Mouse (Mus musculus) stomach, postnatal 0 days (tissue): ENCODE data around the gene Il22ra1. TPM values are rescaled to one million over a fixed set of nuclear protein-coding genes. Genes with fewer than 3 reads are reported as not detected.

Source experiments
- ATAC-seq: fragments of 200-750 bp; cut with Nextera tagmentation; 2 replicates; pipeline ENCODE4 v1.8.0; 2017; ENCODE audit not compliant: low FRiP score, low TSS enrichment
- DNase-seq: peaks from one replicate; pipeline ENCODE4 v3.0.0-alpha.2; 2016; ENCODE audit warnings: low spot score
- H3K27ac ChIP-seq: fragments of 300-500 bp; sonication (generic); replicated peaks from 2 replicates; pipeline ENCODE4 v1.5.1; 2014; ENCODE audit warnings: mild to moderate bottlenecking, control low read depth
- H3K27me3 ChIP-seq: fragments of 300-500 bp; sonication (generic); 2 replicates; pipeline ENCODE4 v1.6.1; 2014; ENCODE audit warnings: low read length; ENCODE audit not compliant: control insufficient read depth, insufficient read depth
- H3K36me3 ChIP-seq: fragments of 300-500 bp; sonication (generic); 2 replicates; pipeline ENCODE4 v1.6.1; 2014; ENCODE audit warnings: low read length, mixed read lengths; ENCODE audit not compliant: control insufficient read depth, insufficient read depth
- H3K4me1 ChIP-seq: fragments of 300-500 bp; sonication (generic); replicated peaks from 2 replicates; pipeline ENCODE4 v1.6.1; 2014; ENCODE audit warnings: antibody characterized with exemption; ENCODE audit not compliant: control insufficient read depth, insufficient read depth
- H3K4me2 ChIP-seq: fragments of 300-500 bp; sonication (generic); replicated peaks from 2 replicates; pipeline ENCODE4 v1.6.1; 2014; ENCODE audit warnings: low read depth, mild to moderate bottlenecking, control low read depth, moderate library complexity
- H3K4me3 ChIP-seq: fragments of 300-500 bp; sonication (generic); 2 replicates; pipeline ENCODE4 v1.5.1; 2014; ENCODE audit warnings: low read depth, low read length, control low read depth
- H3K9ac ChIP-seq: fragments of 300-500 bp; sonication (generic); 2 replicates; pipeline ENCODE4 v1.6.1; 2014; ENCODE audit warnings: mild to moderate bottlenecking, low read length, control low read depth, mixed read lengths
- H3K9me3 ChIP-seq: fragments of 300-500 bp; sonication (generic); 2 replicates; pipeline ENCODE4 v1.6.1; 2016; ENCODE audit warnings: low read length; ENCODE audit not compliant: control insufficient read depth
- CTCF ChIP-seq: IDR thresholded peaks from 2 replicates; pipeline ENCODE4 v1.5.1; 2016; ENCODE audit warnings: antibody characterized with exemption, low read depth, mild to moderate bottlenecking, moderate library complexity
- EP300 ChIP-seq: optimal IDR thresholded peaks from 2 replicates; pipeline ENCODE3; 2016; ENCODE audit warnings: antibody characterized with exemption
- WGBS: fragments of 180-500 bp; shearing (Covaris S2); extraction: QIAGEN DNeasy Blood & Tissue Kit; methylation state at CpG from one replicate; pipeline ENCODE4 v1.1.7; 2014; 5-methylcytosine and 5-hydroxymethylcytosine counted together
- polyA plus RNA-seq: library from polyadenylated mRNA; unstranded; fragments of >200 nt; fragmentation: Nextera tagmentation; extraction: Ambion mirVana; gene quantifications from 2 replicates; pipeline ENCODE4 v1.2.1, GENCODE M21; 2015

Il22ra1 gene
- 0.56 and 0.63 TPM in 2 replicates for polyA plus RNA-seq

DNA sequence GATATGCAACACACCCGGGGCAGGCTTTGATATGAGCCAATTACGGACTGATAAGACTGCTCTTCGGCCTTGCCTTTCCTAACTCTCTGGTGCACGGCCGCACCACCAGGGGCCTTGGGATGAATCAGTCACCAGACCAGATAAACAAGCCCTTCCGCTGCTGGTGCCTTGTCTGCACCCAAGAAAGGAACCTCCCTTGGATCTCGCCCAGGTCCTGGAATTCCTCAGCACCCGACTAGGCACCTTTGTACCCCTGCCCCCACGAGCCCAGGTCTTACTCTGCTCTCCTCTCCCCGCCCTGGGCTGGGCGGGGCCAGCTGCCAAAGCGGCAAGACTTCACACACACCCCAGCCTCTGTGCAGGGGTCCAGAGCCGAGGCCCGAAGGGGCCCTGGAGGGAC is at the start of gene Il22ra1:
Gene Il22ra1 (plus strand): TSS at position 356 of the 400 bp plus-strand sequence.
- WGBS: 16% methylated on average over 14 of the region's 14 CpGs
- peak; percentile 23; the same call in 1 of the 2 replicates for TF ChIP-seq CTCF
- TF ChIP-seq EP300: no peak
- ATAC-seq: peak; percentile 68
- Histone ChIP-seq H3K4me3 (peak within 1 kb of the TSS; percentile 23), H3K27ac (peak within 1 kb of the TSS; percentile 49), H3K4me1 (peaks cover 6% of the 10 kb centered on the region; the same call in 1 of the 2 replicates), H3K27me3 (no peaks in the 10 kb centered on the region), H3K9ac (peak within 1 kb of the TSS; percentile 41; the same call in 1 of the 2 replicates), H3K9me3 (no peaks in the 10 kb centered on the region), H3K36me3 (no peaks in the 10 kb centered on the region), H3K4me2 (peak within 1 kb of the TSS; percentile 54)
- DNase-seq: peak; percentile 78

DNA sequence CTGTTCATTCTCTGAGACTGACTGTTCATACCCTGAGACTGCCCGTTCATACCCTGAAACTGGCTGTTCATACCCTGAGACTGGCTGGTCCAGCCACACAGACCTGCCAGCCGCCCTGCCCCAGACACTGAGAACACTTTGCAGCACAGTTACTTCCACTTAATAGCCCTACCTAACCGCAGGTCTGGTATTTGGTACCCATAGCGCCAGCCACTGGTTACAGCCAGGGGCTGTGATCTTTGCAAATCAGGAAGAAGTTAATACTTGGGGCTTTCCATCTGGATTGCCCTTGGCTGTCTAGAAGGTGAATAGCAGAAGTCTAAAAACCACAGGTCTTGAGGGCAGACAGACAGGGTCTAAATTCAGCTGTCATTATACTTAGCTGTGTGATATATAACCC is 48.7 kb upstream of the Il22ra1 start:
- Histone ChIP-seq H3K27me3 (no peaks in the 10 kb centered on the region), H3K4me2 (no peak overlapping the region), H3K4me1 (no peaks in the 10 kb centered on the region), H3K36me3 (no peaks in the 10 kb centered on the region), H3K4me3 (no peak overlapping the region), H3K9ac (no peak overlapping the region), H3K27ac (no peak overlapping the region), H3K9me3 (no peaks in the 10 kb centered on the region)
- WGBS: 79% methylated on average over 4 of the region's 4 CpGs
- no peak for DNase-seq
- ATAC-seq: no peak
- TF ChIP-seq EP300 (no peak), CTCF (no peak)

DNA sequence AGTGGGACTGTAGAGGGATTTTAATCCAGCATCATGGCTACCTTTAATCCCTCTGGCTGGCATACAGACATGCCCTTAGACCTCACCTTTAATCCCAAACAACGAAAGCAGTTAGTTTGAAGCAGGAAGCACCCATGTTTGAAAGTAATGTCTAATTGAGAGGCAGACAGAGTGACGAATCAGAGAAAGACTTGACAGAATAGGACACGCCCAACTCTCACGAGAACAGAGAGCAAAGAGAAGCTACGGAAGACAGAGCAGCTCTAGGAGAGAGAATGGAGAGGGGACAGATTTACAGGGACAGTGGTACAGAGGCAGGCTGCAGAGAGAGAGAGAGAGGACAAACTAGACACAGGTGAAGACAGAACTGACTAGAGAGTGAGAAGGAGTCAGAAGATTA is 46.2 kb upstream of the Il22ra1 start:
- Histone ChIP-seq H3K36me3 (no peaks in the 10 kb centered on the region), H3K27me3 (no peaks in the 10 kb centered on the region), H3K27ac (no peak overlapping the region), H3K4me3 (no peak overlapping the region), H3K4me1 (no peaks in the 10 kb centered on the region; the same call in 1 of the 2 replicates), H3K9me3 (no peaks in the 10 kb centered on the region), H3K9ac (no peak overlapping the region), H3K4me2 (no peak overlapping the region)
- ATAC-seq: no peak
- no peak for DNase-seq
- 62% methylated on average over 5 of the region's 5 CpGs for WGBS
- no peak for TF ChIP-seq EP300
- TF ChIP-seq CTCF: no peak

- no peaks in the 10 kb centered on the region for H3K9me3 ChIP-seq
- no peak overlapping the region for H3K4me3 ChIP-seq
- no peaks in the 10 kb centered on the region for H3K36me3 ChIP-seq
- peak; percentile 77 for DNase-seq
- H3K4me2 ChIP-seq: no peak overlapping the region
- 14% methylated on average over 4 of the region's 4 CpGs for WGBS
- H3K27me3 ChIP-seq: no peaks in the 10 kb centered on the region
- H3K9ac ChIP-seq: no peak overlapping the region
- no peaks in the 10 kb centered on the region; the same call in 1 of the 2 replicates for H3K4me1 ChIP-seq
- peak; percentile 47 for ATAC-seq
- TF ChIP-seq CTCF: peak; percentile 81
- TF ChIP-seq EP300: no peak
- H3K27ac ChIP-seq: no peak overlapping the region
Observed at GRCm38 (mm10) chr4:135683553-135683952, 44.4 kb upstream of the Il22ra1 start.

GRCm38 (mm10) chr4:135684731-135685130 is 43.2 kb upstream of the Il22ra1 start:
- Histone ChIP-seq H3K27ac (no peak overlapping the region), H3K4me1 (no peaks in the 10 kb centered on the region; the same call in 1 of the 2 replicates), H3K36me3 (no peaks in the 10 kb centered on the region), H3K4me3 (no peak overlapping the region), H3K9ac (no peak overlapping the region), H3K27me3 (no peaks in the 10 kb centered on the region), H3K4me2 (no peak overlapping the region), H3K9me3 (no peaks in the 10 kb centered on the region)
- no peak for DNase-seq
- WGBS: 23% methylated on average over 3 of the region's 3 CpGs
- no peak for TF ChIP-seq CTCF
- no peak for ATAC-seq

GRCm38 (mm10) chr4:135685906-135686567 is 41.9 kb upstream of the Il22ra1 start, which contains the start of gene Ifnlr1:
TSS of gene Ifnlr1 (plus strand) at chr4:135686287.
- Histone ChIP-seq H3K9ac (peak within 1 kb of the TSS; percentile 76), H3K27me3 (no peaks in the 10 kb centered on the region), H3K4me1 (no peaks in the 10 kb centered on the region; the same call in 1 of the 2 replicates), H3K9me3 (no peaks in the 10 kb centered on the region), H3K4me2 (peak within 1 kb of the TSS; percentile 98), H3K4me3 (peak within 1 kb of the TSS; percentile 62), H3K36me3 (no peaks in the 10 kb centered on the region), H3K27ac (peak within 1 kb of the TSS; percentile 69)
- DNase-seq: peak; percentile 81
- peak; percentile 78 for ATAC-seq
- 1% methylated on average over 41 of the region's 41 CpGs for WGBS
- TF ChIP-seq EP300 (no peak), CTCF (no peak)
